Mouse (Mus musculus): Measurements from ENCODE around the gene Atp2a3. TPM values are rescaled to one million over a fixed set of nuclear protein-coding genes. Genes with fewer than 3 reads are reported as not detected.

The Atp2a3 gene
- polyA plus RNA-seq, 1 experiment from 2014 or later, result 0.43 TPM

GRCm38 (mm10) chr11:73036077-73036476 is 75.1 kb downstream of the Atp2a3 start:
- DNase-seq (ENCODE audit: low spot score), result no peak
- Histone ChIP-seq H3K36me3 (ENCODE audit: control insufficient read depth, insufficient read depth, low read length) (peaks cover 6% of the 10 kb centered on the region; the same call in 1 of the 2 replicates), H3K4me1 (ENCODE audit: control insufficient read depth, insufficient read depth, low read length) (peaks cover 6% of the 10 kb centered on the region; the same call in 1 of the 2 replicates), H3K4me3 (ENCODE audit: low read depth, low read length) (no peak overlapping the region), H3K27me3 (replicated peaks; ENCODE audit: control insufficient read depth, insufficient read depth, low read length) (no peaks in the 10 kb centered on the region), H3K9ac (ENCODE audit: low read length) (no peak overlapping the region), H3K4me2 (ENCODE audit: low read length) (no peak overlapping the region), H3K9me3 (replicated peaks; ENCODE audit: control insufficient read depth, low read length) (no peaks in the 10 kb centered on the region), H3K27ac (ENCODE audit: low read depth, low read length) (no peak overlapping the region)
- 84% methylated on average over 7 of the region's 7 CpGs for WGBS
- no peak for ATAC-seq

GRCm38 (mm10) chr11:73036889-73037288 is 75.9 kb downstream of the Atp2a3 start:
- 69% methylated on average over 6 of the region's 6 CpGs for WGBS
- no peaks in the 10 kb centered on the region for H3K27me3 ChIP-seq (replicated peaks; ENCODE audit: control insufficient read depth, insufficient read depth, low read length)
- no peak overlapping the region for H3K27ac ChIP-seq (ENCODE audit: low read depth, low read length)
- DNase-seq (ENCODE audit: low spot score), result no peak
- ATAC-seq, result no peak
- no peak overlapping the region for H3K4me2 ChIP-seq (ENCODE audit: low read length)
- no peaks in the 10 kb centered on the region for H3K9me3 ChIP-seq (replicated peaks; ENCODE audit: control insufficient read depth, low read length)
- no peak overlapping the region for H3K4me3 ChIP-seq (ENCODE audit: low read depth, low read length)
- no peak overlapping the region for H3K9ac ChIP-seq (ENCODE audit: low read length)
- H3K4me1 ChIP-seq (ENCODE audit: control insufficient read depth, insufficient read depth, low read length), result no peaks in the 10 kb centered on the region
- peaks cover 6% of the 10 kb centered on the region; the same call in 1 of the 2 replicates for H3K36me3 ChIP-seq (ENCODE audit: control insufficient read depth, insufficient read depth, low read length)

DNA sequence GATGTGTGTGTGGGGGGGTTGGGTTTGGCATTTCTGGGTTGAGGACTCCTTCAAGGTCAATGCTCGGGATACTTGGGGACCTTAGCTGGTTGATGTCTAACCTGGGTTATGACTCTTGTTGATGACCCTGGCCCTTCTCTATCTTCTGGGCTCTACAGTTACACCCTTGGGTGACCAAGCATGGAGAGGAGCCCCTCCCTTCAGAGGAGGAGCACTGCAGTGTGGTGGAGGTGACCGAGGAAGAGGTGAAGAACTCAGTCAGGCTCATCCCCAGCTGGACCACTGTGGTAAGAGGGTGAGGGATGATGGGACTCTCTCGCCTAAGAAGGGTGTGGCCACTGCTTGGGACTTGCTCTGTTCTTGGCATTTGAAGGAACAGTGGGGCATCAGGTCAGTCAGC is 76.7 kb downstream of the Atp2a3 start:
- H3K4me3 ChIP-seq (ENCODE audit: low read depth, low read length), result no peak overlapping the region
- no peak overlapping the region for H3K9ac ChIP-seq (ENCODE audit: low read length)
- H3K9me3 ChIP-seq (replicated peaks; ENCODE audit: control insufficient read depth, low read length), result no peaks in the 10 kb centered on the region
- H3K4me2 ChIP-seq (ENCODE audit: low read length), result no peak overlapping the region
- DNase-seq (ENCODE audit: low spot score) (no peak), ATAC-seq (no peak)
- H3K27ac ChIP-seq (ENCODE audit: low read depth, low read length), result no peak overlapping the region
- WGBS, result 79% methylated on average over 3 of the region's 3 CpGs
- no peaks in the 10 kb centered on the region for H3K27me3 ChIP-seq (replicated peaks; ENCODE audit: control insufficient read depth, insufficient read depth, low read length)
- peaks cover 6% of the 10 kb centered on the region; the same call in 1 of the 2 replicates for H3K36me3 ChIP-seq (ENCODE audit: control insufficient read depth, insufficient read depth, low read length)
- no peaks in the 10 kb centered on the region for H3K4me1 ChIP-seq (ENCODE audit: control insufficient read depth, insufficient read depth, low read length)

DNA sequence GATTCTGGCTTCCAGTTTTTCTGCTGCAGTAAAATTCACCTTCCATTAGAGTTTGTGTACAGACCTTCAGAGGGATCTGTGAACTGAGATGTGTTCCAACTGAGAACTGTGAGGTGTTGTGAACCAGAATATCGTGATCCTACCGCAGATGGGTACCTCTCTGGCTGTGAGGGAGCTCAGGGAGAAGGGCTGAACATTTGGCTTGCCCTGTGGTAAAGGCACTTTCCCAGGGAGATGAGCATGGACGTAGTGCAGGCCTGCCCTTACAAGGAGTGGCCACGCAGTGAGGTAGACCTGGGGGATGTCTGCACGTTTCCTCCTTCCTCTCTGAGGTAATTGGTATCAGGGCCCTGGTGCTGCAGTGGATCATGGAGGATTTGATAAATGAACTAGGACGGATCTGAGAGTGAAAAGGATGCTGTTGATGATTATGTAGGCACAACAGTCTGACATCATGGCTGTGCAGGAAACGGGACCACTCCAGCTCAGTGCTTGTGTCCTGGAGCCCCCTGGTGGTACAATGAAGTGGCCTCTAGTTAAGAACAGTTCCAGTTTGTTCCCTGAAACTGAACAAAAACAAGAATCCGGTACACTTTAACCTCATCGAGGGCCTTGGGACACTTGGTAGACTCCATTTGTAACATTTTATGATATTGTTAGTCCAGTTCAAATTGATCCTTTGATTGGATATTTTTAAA is 78.3 kb downstream of the Atp2a3 start:
- no peak overlapping the region for H3K4me3 ChIP-seq (ENCODE audit: low read depth, low read length)
- H3K4me1 ChIP-seq (ENCODE audit: control insufficient read depth, insufficient read depth, low read length), result no peaks in the 10 kb centered on the region
- no peak overlapping the region for H3K27ac ChIP-seq (ENCODE audit: low read depth, low read length)
- 59% methylated on average over 9 of the region's 9 CpGs for WGBS
- H3K27me3 ChIP-seq (replicated peaks; ENCODE audit: control insufficient read depth, insufficient read depth, low read length), result no peaks in the 10 kb centered on the region
- DNase-seq (ENCODE audit: low spot score) (peak; percentile 83), ATAC-seq (peak; percentile 79)
- H3K4me2 ChIP-seq (ENCODE audit: low read length), result no peak overlapping the region
- no peaks in the 10 kb centered on the region for H3K9me3 ChIP-seq (replicated peaks; ENCODE audit: control insufficient read depth, low read length)
- no peak overlapping the region for H3K9ac ChIP-seq (ENCODE audit: low read length)
- H3K36me3 ChIP-seq (ENCODE audit: control insufficient read depth, insufficient read depth, low read length), result peaks cover 6% of the 10 kb centered on the region; the same call in 1 of the 2 replicates

Small RNAs within 50 kb of the gene (microRNA-seq; reads per million reads assigned to microRNA genes)
- not detected for gene Gm44467

Other genes with a start within 250 kb of the Atp2a3 start
- gene Cyb5d2, start 165.0 kb upstream of the Atp2a3 start, polyA plus RNA-seq (2014; fragmentation: Nextera tagmentation; extraction: Ambion mirVana), result 4.4 and 4.5 TPM in 2 replicates
- 9.9 and 12.9 TPM in 2 replicates for gene Zzef1, start 164.9 kb upstream of the Atp2a3 start, polyA plus RNA-seq (2014; fragmentation: Nextera tagmentation; extraction: Ambion mirVana)
- 0.53 and 0.57 TPM in 2 replicates for gene P2rx1, start 37.9 kb downstream of the Atp2a3 start, polyA plus RNA-seq (2014; fragmentation: Nextera tagmentation; extraction: Ambion mirVana)
- 8.0 and 10.8 TPM in 2 replicates for gene Camkk1, start 57.8 kb downstream of the Atp2a3 start, polyA plus RNA-seq (2014; fragmentation: Nextera tagmentation; extraction: Ambion mirVana)
- 5.7 and 6.5 TPM in 2 replicates for gene Ncbp3, start 86.6 kb downstream of the Atp2a3 start, polyA plus RNA-seq (2014; fragmentation: Nextera tagmentation; extraction: Ambion mirVana)
- gene Itgae, start 129.4 kb downstream of the Atp2a3 start, polyA plus RNA-seq (2014; fragmentation: Nextera tagmentation; extraction: Ambion mirVana), result 0.11 and 0.25 TPM in 2 replicates
- 6.5 and 6.6 TPM in 2 replicates for gene Haspin, start 177.1 kb downstream of the Atp2a3 start, polyA plus RNA-seq (2014; fragmentation: Nextera tagmentation; extraction: Ambion mirVana)
- 0.78 and 0.93 TPM in 2 replicates for gene P2rx5, start 199.3 kb downstream of the Atp2a3 start, polyA plus RNA-seq (2014; fragmentation: Nextera tagmentation; extraction: Ambion mirVana)
- 140 and 163 TPM in 2 replicates for gene Emc6, start 215.9 kb downstream of the Atp2a3 start, polyA plus RNA-seq (2014; fragmentation: Nextera tagmentation; extraction: Ambion mirVana)
- gene Tax1bp3, start 215.9 kb downstream of the Atp2a3 start, polyA plus RNA-seq (2014; fragmentation: Nextera tagmentation; extraction: Ambion mirVana), result 193 and 203 TPM in 2 replicates
- gene Ctns, start 237.9 kb downstream of the Atp2a3 start, polyA plus RNA-seq (2014; fragmentation: Nextera tagmentation; extraction: Ambion mirVana), result 17.6 and 19.7 TPM in 2 replicates
- gene Shpk, start 238.3 kb downstream of the Atp2a3 start, polyA plus RNA-seq (2014; fragmentation: Nextera tagmentation; extraction: Ambion mirVana), result 1.1 and 1.5 TPM in 2 replicates

Measured in forebrain, embryonic 14.5 days (tissue).